Mouse (Mus musculus) liver, embryonic 15.5 days (tissue): ENCODE measurements around the gene Foxj1. TPM values are rescaled to one million over a fixed set of nuclear protein-coding genes. Genes with fewer than 3 reads are reported as not detected.
A peak's percentile ranks its signal among the peaks of the same experiment; 100 is the strongest.
"Not testable (repeated sequence)": the region's sequence is repeated elsewhere in the genome, so short reads cannot be mapped to it uniquely, and the experiment has no call there.

Experiments
- ATAC-seq: fragments of 200-750 bp; cut with Nextera tagmentation; 2 replicates; pipeline ENCODE4 v1.8.0; 2017; ENCODE audit warnings: moderate number of reproducible peaks, mild to moderate bottlenecking, moderate library complexity; ENCODE audit not compliant: insufficient read depth
- H3K27ac ChIP-seq: fragments of 300-500 bp; sonication (generic); replicated peaks from 2 replicates; pipeline ENCODE4 v1.5.1; 2015; ENCODE audit warnings: mild to moderate bottlenecking, inconsistent platforms
- H3K27me3 ChIP-seq: fragments of 300-500 bp; sonication (generic); 2 replicates; pipeline ENCODE4 v1.6.1; 2015; ENCODE audit warnings: mild to moderate bottlenecking, inconsistent platforms
- H3K36me3 ChIP-seq: fragments of 300-500 bp; sonication (generic); replicated peaks from 2 replicates; pipeline ENCODE4 v1.6.1; 2015; ENCODE audit warnings: moderate library complexity, mild to moderate bottlenecking, inconsistent platforms
- H3K4me1 ChIP-seq: fragments of 300-500 bp; sonication (generic); replicated peaks from 2 replicates; pipeline ENCODE4 v1.6.1; 2015; ENCODE audit warnings: inconsistent platforms
- H3K4me2 ChIP-seq: fragments of 300-500 bp; sonication (generic); 2 replicates; pipeline ENCODE4 v1.6.1; 2015; ENCODE audit warnings: moderate library complexity, mild to moderate bottlenecking, inconsistent platforms
- H3K4me3 ChIP-seq: fragments of 300-500 bp; sonication (generic); replicated peaks from 2 replicates; pipeline ENCODE4 v1.5.1; 2015; ENCODE audit warnings: mild to moderate bottlenecking, inconsistent platforms
- H3K9ac ChIP-seq: fragments of 300-500 bp; sonication (generic); 2 replicates; pipeline ENCODE4 v1.6.1; 2015; ENCODE audit warnings: moderate library complexity, mild to moderate bottlenecking, inconsistent platforms
- H3K9me3 ChIP-seq: fragments of 300-500 bp; sonication (generic); replicated peaks from 2 replicates; pipeline ENCODE4 v1.6.1; 2016; ENCODE audit warnings: inconsistent platforms
- whole genome bisulfite sequencing: fragments of 180-500 bp; shearing (Covaris S2); methylation state at CpG from one replicate; pipeline ENCODE4 v1.1.7; 2015; ENCODE audit warnings: mixed read lengths; ENCODE audit not compliant: insufficient replicate concordance; 5-methylcytosine and 5-hydroxymethylcytosine counted together
- polyA plus RNA-seq: library from polyadenylated mRNA; unstranded; fragments of >200 nt; fragmentation: Nextera tagmentation; extraction: Ambion mirVana; gene quantifications from 2 replicates; pipeline ENCODE4 v1.2.1, GENCODE M21; 2015

Foxj1 gene
- 0.78 and 1.1 TPM in 2 replicates for polyA plus RNA-seq

- peak; percentile 58 for ATAC-seq
Measured at GRCm38 (mm10) chr11:116335244-116336036, at the start of gene Foxj1. TSS of gene Foxj1 (minus strand) at chr11:116335399.

DNA sequence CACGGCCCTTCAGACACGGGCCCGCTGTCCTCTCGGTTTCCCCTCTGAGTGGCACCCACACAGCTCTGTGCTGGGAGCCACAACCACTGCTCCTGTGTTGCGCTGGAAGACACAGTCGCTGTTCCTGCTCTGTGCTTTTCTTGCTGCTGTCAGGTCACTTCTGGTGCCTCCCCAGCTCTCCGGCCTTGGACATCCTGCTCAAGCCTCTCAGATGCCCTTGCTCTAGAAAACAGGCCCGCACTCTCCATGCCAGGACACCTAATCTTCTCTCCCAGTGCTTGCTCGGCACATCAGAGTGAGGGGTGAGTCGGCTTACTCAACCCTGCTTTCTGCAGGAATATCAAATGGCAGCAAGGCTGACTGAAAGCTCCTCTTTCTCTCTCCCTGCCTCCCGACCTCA, 49.0 kb upstream of the Foxj1 start:
- Histone ChIP-seq H3K36me3 (no peaks in the 10 kb centered on the region), H3K27ac (no peak overlapping the region), H3K27me3 (no peaks in the 10 kb centered on the region), H3K4me2 (no peak overlapping the region), H3K9me3 (no peaks in the 10 kb centered on the region), H3K9ac (no peak overlapping the region), H3K4me3 (no peak overlapping the region), H3K4me1 (peaks cover 22% of the 10 kb centered on the region)
- no peak for ATAC-seq
- WGBS, result 71% methylated on average over 11 of the region's 11 CpGs

More at GRCm38 (mm10) chr11:116335244-116336036, at the start of gene Foxj1:
- peak within 1 kb of the TSS; percentile 41 for H3K9ac ChIP-seq
- H3K4me2 ChIP-seq, result peak within 1 kb of the TSS; percentile 93
- peaks cover 43% of the 10 kb centered on the region for H3K4me1 ChIP-seq
- H3K36me3 ChIP-seq, result no peaks in the 10 kb centered on the region
- H3K4me3 ChIP-seq, result peak within 1 kb of the TSS; percentile 63
- no peaks in the 10 kb centered on the region for H3K9me3 ChIP-seq
- peaks cover 76% of the 10 kb centered on the region for H3K27me3 ChIP-seq
- WGBS, result under 1% methylated on average over 59 of the region's 61 CpGs
- H3K27ac ChIP-seq, result no peak within 1 kb of the TSS

DNA sequence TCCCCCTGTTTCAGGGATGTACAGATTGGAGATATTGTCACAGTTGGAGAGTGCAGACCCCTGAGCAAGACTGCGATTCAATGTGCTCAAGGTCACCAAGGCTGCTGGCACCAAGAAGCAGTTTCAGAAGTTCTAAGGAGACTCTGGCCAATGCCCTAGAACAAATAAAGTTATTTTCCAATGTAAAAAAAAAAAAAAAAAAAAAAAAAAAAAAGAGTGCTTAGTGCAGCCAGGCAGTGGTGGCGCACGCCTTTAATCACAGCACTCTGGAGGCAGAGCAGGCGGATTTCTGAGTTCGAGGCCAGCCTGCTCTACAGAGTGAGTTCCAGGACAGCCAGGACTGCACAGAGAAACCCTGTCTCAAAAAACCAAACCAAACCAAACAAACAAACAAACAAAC, 47.9 kb upstream of the Foxj1 start:
- H3K4me1 ChIP-seq, result peaks cover 15% of the 10 kb centered on the region
- not testable (repeated sequence) for H3K27ac ChIP-seq, H3K4me3 ChIP-seq, ATAC-seq, H3K36me3 ChIP-seq, H3K4me2 ChIP-seq, H3K9ac ChIP-seq, H3K9me3 ChIP-seq, H3K27me3 ChIP-seq
- 76% methylated on average over 5 of the region's 5 CpGs for WGBS

DNA sequence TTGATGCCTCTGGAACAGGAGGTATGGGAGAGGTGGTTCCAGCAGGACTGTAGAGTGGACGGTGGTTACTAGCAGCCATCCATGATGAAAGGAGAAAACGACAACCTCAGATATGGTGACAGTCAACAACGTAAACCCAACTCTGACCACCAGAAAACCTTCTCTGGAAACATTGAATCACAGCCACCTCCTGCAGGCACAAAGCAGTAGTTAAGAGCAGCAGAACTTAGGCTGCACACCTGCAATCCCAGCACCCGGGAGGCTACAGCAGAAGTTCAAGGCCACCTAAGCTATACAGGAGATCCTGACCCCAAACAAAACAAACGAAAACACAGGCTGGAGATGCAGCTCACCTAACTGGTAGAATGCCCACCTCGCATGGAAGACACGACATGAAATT, 45.6 kb upstream of the Foxj1 start:
- WGBS, result 67% methylated on average over 7 of the region's 7 CpGs
- no peaks in the 10 kb centered on the region for H3K4me1 ChIP-seq
- H3K27ac ChIP-seq, result no peak overlapping the region
- no peak overlapping the region for H3K4me2 ChIP-seq
- no peak overlapping the region for H3K4me3 ChIP-seq
- no peaks in the 10 kb centered on the region for H3K27me3 ChIP-seq
- H3K9ac ChIP-seq, result no peak overlapping the region
- H3K36me3 ChIP-seq, result no peaks in the 10 kb centered on the region
- ATAC-seq, result no peak
- no peaks in the 10 kb centered on the region for H3K9me3 ChIP-seq

GRCm38 (mm10) chr11:116379530-116379929, 44.3 kb upstream of the Foxj1 start:
- no peak overlapping the region for H3K4me2 ChIP-seq
- 49% methylated on average over 6 of the region's 6 CpGs for WGBS
- ATAC-seq, result no peak

DNA sequence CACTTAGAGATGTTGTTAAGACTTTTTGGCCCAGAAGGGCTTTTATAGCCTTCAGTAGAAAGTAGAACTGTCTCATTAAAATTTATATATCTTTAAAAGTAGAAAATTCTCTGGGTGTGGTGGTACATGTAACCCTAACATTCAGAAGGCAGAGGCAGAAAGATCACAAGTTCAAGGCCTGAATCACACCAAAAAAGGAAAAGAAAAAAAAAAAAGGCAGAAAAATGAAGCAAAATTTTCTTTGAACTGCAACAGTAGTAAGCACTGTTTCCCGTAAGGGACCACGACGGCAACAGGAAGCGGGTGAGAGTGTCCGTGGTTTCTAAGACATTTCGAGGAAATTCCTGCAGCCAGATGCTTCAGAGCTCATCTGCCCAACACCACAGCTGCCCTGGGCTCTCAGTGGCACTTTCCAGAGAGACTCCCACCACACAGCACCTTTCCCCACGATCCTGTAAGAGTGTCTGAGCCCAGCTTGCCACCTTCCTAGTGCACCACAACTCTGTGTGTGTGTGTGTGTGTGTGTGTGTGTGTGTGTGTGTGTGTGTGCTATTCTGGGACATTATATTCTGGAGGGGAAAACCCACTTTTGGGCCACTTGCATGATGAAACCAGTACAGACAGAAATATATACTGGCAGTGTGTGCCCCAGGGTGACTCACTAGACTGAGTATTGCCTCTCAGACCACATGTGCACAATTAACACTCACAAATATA, 41.9 kb upstream of the Foxj1 start:
- 0 out of 2 replicates have a peak, but pooled peaks cover under 1% of the 10 kb centered on the region for H3K4me1 ChIP-seq
- H3K9me3 ChIP-seq, result no peaks in the 10 kb centered on the region
- no peak for ATAC-seq
- H3K9ac ChIP-seq, result no peak overlapping the region
- no peaks in the 10 kb centered on the region for H3K27me3 ChIP-seq
- H3K27ac ChIP-seq, result no peak overlapping the region
- H3K36me3 ChIP-seq, result no peaks in the 10 kb centered on the region
- no peak overlapping the region for H3K4me3 ChIP-seq
- 26% methylated on average over 7 of the region's 7 CpGs for WGBS
- no peak overlapping the region for H3K4me2 ChIP-seq

More at GRCm38 (mm10) chr11:116379530-116379929, 44.3 kb upstream of the Foxj1 start:
- H3K4me1 ChIP-seq, result no peaks in the 10 kb centered on the region
- no peak overlapping the region for H3K4me3 ChIP-seq
- H3K27ac ChIP-seq, result no peak overlapping the region
- H3K9me3 ChIP-seq, result no peaks in the 10 kb centered on the region
- H3K9ac ChIP-seq, result no peak overlapping the region
- H3K36me3 ChIP-seq, result no peaks in the 10 kb centered on the region
- H3K27me3 ChIP-seq, result no peaks in the 10 kb centered on the region

GRCm38 (mm10) chr11:116371894-116372450, 36.8 kb upstream of the Foxj1 start:
- no peak overlapping the region for H3K27ac ChIP-seq
- H3K9ac ChIP-seq, result no peak overlapping the region
- H3K4me2 ChIP-seq, result no peak overlapping the region
- H3K4me3 ChIP-seq, result no peak overlapping the region
- ATAC-seq, result no peak
- 50% methylated on average over 4 of the region's 4 CpGs for WGBS
- peaks cover 34% of the 10 kb centered on the region for H3K4me1 ChIP-seq
- H3K36me3 ChIP-seq, result no peaks in the 10 kb centered on the region
- H3K9me3 ChIP-seq, result no peaks in the 10 kb centered on the region
- no peaks in the 10 kb centered on the region for H3K27me3 ChIP-seq

GRCm38 (mm10) chr11:116369633-116370032, 34.4 kb upstream of the Foxj1 start:
- Histone ChIP-seq H3K27ac (0 out of 2 replicates have a peak overlapping the region, but pooled peaks have one; percentile 19), H3K27me3 (no peaks in the 10 kb centered on the region), H3K9ac (no peak overlapping the region), H3K4me3 (no peak overlapping the region), H3K4me1 (peaks cover 45% of the 10 kb centered on the region), H3K9me3 (no peaks in the 10 kb centered on the region), H3K4me2 (no peak overlapping the region), H3K36me3 (no peaks in the 10 kb centered on the region)
- ATAC-seq, result peak; percentile 79
- 4% methylated on average over 5 of the region's 5 CpGs for WGBS

DNA sequence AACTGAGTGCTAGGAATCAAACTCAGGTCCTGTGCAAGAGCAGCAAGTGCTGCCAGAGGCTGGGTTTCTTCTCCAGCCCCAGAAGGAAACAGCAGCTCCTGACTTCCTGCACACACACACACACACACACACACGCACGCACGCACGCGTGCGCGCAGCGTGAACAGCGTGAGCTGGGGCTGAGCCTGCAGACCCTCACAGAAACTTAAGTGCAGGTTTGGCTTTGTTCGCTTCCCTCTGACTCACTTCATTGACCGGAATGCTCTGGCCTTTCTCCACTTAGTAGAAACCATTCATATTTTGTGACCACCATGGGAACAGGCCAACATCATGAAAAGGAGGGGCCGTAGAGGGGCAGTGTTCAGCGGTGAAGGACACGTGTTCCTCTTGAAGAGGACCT, 33.9 kb upstream of the Foxj1 start:
- Histone ChIP-seq H3K27ac (no peak overlapping the region), H3K4me3 (no peak overlapping the region), H3K27me3 (no peaks in the 10 kb centered on the region), H3K36me3 (no peaks in the 10 kb centered on the region), H3K9ac (no peak overlapping the region), H3K4me1 (peaks cover 45% of the 10 kb centered on the region), H3K4me2 (no peak overlapping the region), H3K9me3 (no peaks in the 10 kb centered on the region)
- WGBS, result 71% methylated on average over 14 of the region's 14 CpGs
- no peak for ATAC-seq

- 29% methylated on average over 9 of the region's 9 CpGs for WGBS
- Histone ChIP-seq H3K9ac (no peak overlapping the region), H3K36me3 (no peaks in the 10 kb centered on the region), H3K4me2 (no peak overlapping the region), H3K4me1 (peaks cover 46% of the 10 kb centered on the region), H3K27ac (no peak overlapping the region), H3K9me3 (no peaks in the 10 kb centered on the region), H3K27me3 (no peaks in the 10 kb centered on the region), H3K4me3 (no peak overlapping the region)
- ATAC-seq, result no peak
Measured at GRCm38 (mm10) chr11:116368116-116368515, 32.9 kb upstream of the Foxj1 start.

DNA sequence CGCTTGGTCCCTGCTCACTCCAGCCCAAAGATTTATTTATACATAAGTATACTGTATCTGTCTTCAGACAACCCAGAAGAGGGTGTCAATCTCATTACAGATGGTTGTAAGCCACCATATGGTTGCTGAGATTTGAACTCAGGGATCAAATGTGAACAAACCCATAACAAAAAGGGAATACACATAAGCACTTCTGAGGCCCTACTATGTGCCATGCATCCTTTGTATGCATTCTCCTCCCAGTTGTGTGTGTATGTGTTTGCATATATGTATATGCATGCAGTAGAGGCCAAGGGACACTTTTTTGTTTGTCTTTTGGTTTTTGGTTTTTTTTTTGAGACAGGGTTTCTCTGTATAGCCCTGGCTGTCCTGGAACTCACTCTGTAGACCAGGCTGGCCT, 31.4 kb upstream of the Foxj1 start:
- H3K27ac ChIP-seq, result no peak overlapping the region
- no peaks in the 10 kb centered on the region for H3K36me3 ChIP-seq
- no peak overlapping the region for H3K9ac ChIP-seq
- 59% methylated on average over 1 of the region's 1 CpGs for WGBS
- H3K4me1 ChIP-seq, result peaks cover 46% of the 10 kb centered on the region
- no peak overlapping the region for H3K4me3 ChIP-seq
- no peak for ATAC-seq
- H3K9me3 ChIP-seq, result no peaks in the 10 kb centered on the region
- no peaks in the 10 kb centered on the region for H3K27me3 ChIP-seq
- H3K4me2 ChIP-seq, result no peak overlapping the region
